Mouse (Mus musculus): ENCODE data around the gene Serpina3f.

DNA sequence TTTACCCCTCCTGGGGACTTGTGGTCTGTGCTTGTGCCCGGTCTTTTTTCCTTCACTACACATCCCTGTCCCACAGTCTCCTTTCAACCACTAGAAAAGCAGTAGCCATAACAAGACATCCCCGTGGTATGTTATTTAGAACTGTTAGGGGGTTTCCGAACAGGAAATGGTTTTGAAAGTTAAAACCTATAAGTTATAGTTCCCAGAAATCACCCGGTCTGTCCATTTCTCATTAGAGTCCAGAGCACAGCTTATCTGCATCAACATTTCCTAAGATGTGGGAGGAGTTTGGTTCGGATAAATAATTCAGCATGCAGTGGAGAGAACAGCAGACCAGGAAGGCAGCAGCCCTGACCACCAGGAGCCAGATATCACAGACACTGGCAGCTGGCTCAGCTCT, 21.6 kb downstream of the Serpina3f start, which contains the start of gene Serpina3g:
- TF ChIP-seq FLI1 (IDR thresholded peaks at IDR 0.05; ENCODE audit: low read length) (no peak), GATA1 (IDR thresholded peaks at IDR 0.05; ENCODE audit: borderline replicate concordance, low read length) (no peak)

Measured in megakaryocyte, embryonic 14.5 days (primary cell).